Mouse (Mus musculus): ENCODE measurements around the gene Trh.

DNA sequence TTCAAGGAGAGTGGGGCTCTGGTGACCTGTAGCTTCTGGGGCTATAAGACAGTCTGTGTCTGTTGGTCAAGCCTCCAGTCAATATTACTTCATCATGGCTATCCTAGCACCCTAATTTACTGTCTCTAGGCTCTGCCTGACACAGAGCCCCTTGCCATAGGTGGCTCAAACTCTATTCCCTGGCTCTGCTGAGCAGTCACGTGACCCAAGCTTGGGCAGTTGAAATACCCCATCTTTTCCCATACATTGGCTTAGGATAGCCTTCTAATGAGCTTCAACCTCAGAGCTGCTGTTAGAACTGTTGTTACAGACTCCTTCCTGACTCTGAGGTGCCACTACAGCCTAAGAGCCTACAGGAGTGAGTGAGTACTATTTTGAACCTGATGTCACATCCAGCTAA lies 23.6 kb upstream of the Trh start:
- TF ChIP-seq CTCF (IDR thresholded peaks at IDR 0.05; ENCODE audit: extremely low read depth, insufficient read length, insufficient replicate concordance, low read depth, low read length) (no peak), POLR2A (IDR thresholded peaks at IDR 0.05; ENCODE audit: low read depth, low read length) (no peak)
